Mouse (Mus musculus) cortical plate, adult 2 months (tissue): ENCODE measurements around the gene Plxna4.

Experiments used
- CTCF ChIP-seq: fragments of 200-500 bp; IDR thresholded peaks from 2 replicates; pipeline ENCODE4 v1.5.1; 2011; ENCODE audit warnings: mild to moderate bottlenecking, control low read depth, low read length; ENCODE audit not compliant: insufficient read depth; ENCODE audit errors: extremely low read depth
- POLR2A ChIP-seq: fragments of 200-500 bp; IDR thresholded peaks from 2 replicates; pipeline ENCODE4 v1.6.1; 2011; ENCODE audit warnings: mild to moderate bottlenecking, low read length, control low read depth; ENCODE audit not compliant: insufficient read depth; ENCODE audit errors: extremely low read depth

DNA sequence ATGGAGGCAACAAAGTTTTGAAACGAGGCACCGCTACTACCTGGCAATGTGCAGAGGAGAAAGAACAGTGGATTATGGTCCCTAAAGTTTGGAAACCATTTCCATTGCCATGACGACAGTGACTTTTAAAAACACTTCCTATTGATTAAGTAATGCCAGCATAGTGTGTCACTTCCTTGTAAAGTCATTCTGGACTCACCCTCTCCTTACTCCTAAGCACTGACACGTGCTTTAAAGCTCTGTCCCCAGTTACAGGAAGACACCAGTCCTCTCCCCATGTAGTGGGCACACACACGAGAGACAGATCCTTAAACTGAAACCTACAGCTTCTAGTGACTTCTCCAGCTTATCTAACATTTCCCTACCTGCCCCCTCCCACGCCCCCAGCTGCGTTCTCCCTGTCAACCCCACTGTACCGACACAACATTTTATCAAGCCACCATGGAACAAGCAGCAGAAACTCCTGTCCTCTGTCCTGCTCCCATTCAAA is 59.9 kb downstream of the Plxna4 start:
- TF ChIP-seq CTCF (no peak), POLR2A (no peak)
